Mouse (Mus musculus): ENCODE measurements around the gene Ankdd1a.

GRCm38 (mm10) chr9:65532986-65533385 lies 13.0 kb upstream of the Ankdd1a start:
- TF ChIP-seq TAL1 (conservative IDR thresholded peaks at IDR 0.05; ENCODE audit: low read depth, low read length) (no peak), CTCF (IDR thresholded peaks at IDR 0.05; ENCODE audit: low read depth, low read length) (no peak), GATA1 (IDR thresholded peaks at IDR 0.05; ENCODE audit: borderline replicate concordance, low read length) (no peak)

All from G1E (cell line).